Mouse (Mus musculus): ENCODE measurements around the gene Jsrp1. TPM values are rescaled to one million over a fixed set of nuclear protein-coding genes. Genes with fewer than 3 reads are reported as not detected.

The Jsrp1 gene
- polyA plus RNA-seq, 1 experiment = 3.2 TPM

- H3K4me3 ChIP-seq (ENCODE audit: insufficient read depth, low read depth, low read length) = no peak overlapping the region
- no peak for TF ChIP-seq POLR2A (IDR thresholded peaks at IDR 0.05; ENCODE audit: low read depth, low read length)
- no peak for TF ChIP-seq CTCF (conservative IDR thresholded peaks at IDR 0.05; ENCODE audit: insufficient read depth, insufficient read length, low read depth, low read length)
- WGBS = 12% methylated on average over 32 of the region's 32 CpGs
- H3K27me3 ChIP-seq (replicated peaks; ENCODE audit: control insufficient read depth, insufficient read depth, low read length) = no peaks in the 10 kb centered on the region; the same call in 1 of the 2 replicates
- no peaks in the 10 kb centered on the region for H3K4me1 ChIP-seq (ENCODE audit: control insufficient read depth, insufficient read depth, low read length)
- no peaks in the 10 kb centered on the region for H3K36me3 ChIP-seq (ENCODE audit: control insufficient read depth, insufficient read depth, low read length)
- no peak for DNase-seq
- no peak overlapping the region for H3K27ac ChIP-seq (ENCODE audit: insufficient read depth, low read depth, low read length)
These were observed 30.0 kb upstream of the Jsrp1 start for GRCm38 (mm10) chr10:80843087-80843930.

GRCm38 (mm10) chr10:80842334-80842733, 29.0 kb upstream of the Jsrp1 start:
- Histone ChIP-seq H3K4me3 (ENCODE audit: insufficient read depth, low read depth, low read length) (no peak overlapping the region), H3K27me3 (replicated peaks; ENCODE audit: control insufficient read depth, insufficient read depth, low read length) (no peaks in the 10 kb centered on the region; the same call in 1 of the 2 replicates), H3K36me3 (ENCODE audit: control insufficient read depth, insufficient read depth, low read length) (no peaks in the 10 kb centered on the region), H3K27ac (ENCODE audit: insufficient read depth, low read depth, low read length) (no peak overlapping the region), H3K4me1 (ENCODE audit: control insufficient read depth, insufficient read depth, low read length) (no peaks in the 10 kb centered on the region)
- 77% methylated on average over 15 of the region's 15 CpGs for WGBS
- no peak for DNase-seq
- no peak for TF ChIP-seq POLR2A (IDR thresholded peaks at IDR 0.05; ENCODE audit: low read depth, low read length)

DNA sequence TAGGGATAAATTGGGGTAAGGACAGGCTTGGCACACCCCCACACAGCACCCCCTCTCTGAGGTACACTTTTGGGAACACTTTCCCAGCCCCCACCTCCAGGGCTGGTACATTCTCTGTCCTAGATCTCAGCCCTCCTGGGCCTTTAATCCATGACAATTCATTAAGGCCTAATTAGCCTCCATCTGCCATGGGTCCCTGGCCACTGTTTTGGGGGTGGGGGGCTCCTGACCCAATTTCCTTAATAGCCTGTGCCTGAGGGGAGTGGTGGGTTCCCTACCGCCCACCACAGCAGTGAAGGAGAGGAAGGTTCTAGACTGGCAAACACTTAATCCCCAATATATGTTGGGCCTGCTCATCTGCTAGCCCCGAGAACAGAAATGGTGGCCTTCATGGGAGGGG, 28.4 kb upstream of the Jsrp1 start:
- H3K27ac ChIP-seq (ENCODE audit: insufficient read depth, low read depth, low read length) = no peak overlapping the region
- H3K4me1 ChIP-seq (ENCODE audit: control insufficient read depth, insufficient read depth, low read length) = no peaks in the 10 kb centered on the region
- no peak for DNase-seq
- 79% methylated on average over 2 of the region's 2 CpGs for WGBS
- H3K36me3 ChIP-seq (ENCODE audit: control insufficient read depth, insufficient read depth, low read length) = no peaks in the 10 kb centered on the region
- no peaks in the 10 kb centered on the region; the same call in 1 of the 2 replicates for H3K27me3 ChIP-seq (replicated peaks; ENCODE audit: control insufficient read depth, insufficient read depth, low read length)
- H3K4me3 ChIP-seq (ENCODE audit: insufficient read depth, low read depth, low read length) = no peak overlapping the region
- no peak for TF ChIP-seq POLR2A (IDR thresholded peaks at IDR 0.05; ENCODE audit: low read depth, low read length)
- TF ChIP-seq CTCF (conservative IDR thresholded peaks at IDR 0.05; ENCODE audit: insufficient read depth, insufficient read length, low read depth, low read length) = no peak

GRCm38 (mm10) chr10:80839848-80840247, 26.6 kb upstream of the Jsrp1 start:
- no peak for DNase-seq
- Histone ChIP-seq H3K27me3 (replicated peaks; ENCODE audit: control insufficient read depth, insufficient read depth, low read length) (no peaks in the 10 kb centered on the region; the same call in 1 of the 2 replicates), H3K4me1 (ENCODE audit: control insufficient read depth, insufficient read depth, low read length) (no peaks in the 10 kb centered on the region), H3K36me3 (ENCODE audit: control insufficient read depth, insufficient read depth, low read length) (no peaks in the 10 kb centered on the region), H3K27ac (ENCODE audit: insufficient read depth, low read depth, low read length) (no peak overlapping the region), H3K4me3 (ENCODE audit: insufficient read depth, low read depth, low read length) (no peak overlapping the region)
- no peak for TF ChIP-seq POLR2A (IDR thresholded peaks at IDR 0.05; ENCODE audit: low read depth, low read length)
- TF ChIP-seq CTCF (conservative IDR thresholded peaks at IDR 0.05; ENCODE audit: insufficient read depth, insufficient read length, low read depth, low read length) = no peak
- 53% methylated on average over 6 of the region's 6 CpGs for WGBS

DNA sequence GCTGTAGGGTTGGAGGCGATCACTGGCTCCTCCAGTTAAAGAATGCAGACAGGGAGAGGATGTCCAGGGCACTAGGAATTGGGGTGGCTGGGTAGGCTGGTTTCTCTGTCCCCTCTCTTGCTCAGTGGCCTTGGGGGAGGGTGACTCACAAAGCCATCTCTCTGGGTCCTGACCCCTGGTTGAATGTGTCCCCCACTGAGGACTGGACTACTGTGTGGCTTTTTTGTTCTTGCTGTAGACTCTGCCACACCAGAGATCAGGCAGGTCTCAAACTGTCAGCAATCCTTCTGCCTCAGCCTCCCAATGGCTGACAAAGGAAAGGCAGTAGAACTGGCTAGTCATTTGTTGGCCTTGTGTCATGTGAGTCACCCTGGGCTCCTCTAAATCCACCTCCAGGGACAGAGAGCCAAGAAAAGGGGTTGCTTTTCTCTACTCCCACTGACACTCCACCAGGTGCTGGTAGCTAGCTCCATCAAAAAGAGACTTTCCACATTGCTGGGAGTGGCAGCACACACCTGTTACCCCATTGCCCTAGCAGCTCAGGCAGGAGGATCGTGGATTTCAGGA, 25.1 kb upstream of the Jsrp1 start:
- 75% methylated on average over 2 of the region's 2 CpGs for WGBS
- Histone ChIP-seq H3K27ac (ENCODE audit: insufficient read depth, low read depth, low read length) (no peak overlapping the region), H3K27me3 (replicated peaks; ENCODE audit: control insufficient read depth, insufficient read depth, low read length) (no peaks in the 10 kb centered on the region), H3K4me3 (ENCODE audit: insufficient read depth, low read depth, low read length) (no peak overlapping the region), H3K36me3 (ENCODE audit: control insufficient read depth, insufficient read depth, low read length) (no peaks in the 10 kb centered on the region), H3K4me1 (ENCODE audit: control insufficient read depth, insufficient read depth, low read length) (no peaks in the 10 kb centered on the region)
- no peak for DNase-seq
- no peak for TF ChIP-seq CTCF (conservative IDR thresholded peaks at IDR 0.05; ENCODE audit: insufficient read depth, insufficient read length, low read depth, low read length)
- TF ChIP-seq POLR2A (IDR thresholded peaks at IDR 0.05; ENCODE audit: low read depth, low read length) = no peak

GRCm38 (mm10) chr10:80837827-80838226, 24.5 kb upstream of the Jsrp1 start:
- WGBS = 43% methylated on average over 2 of the region's 2 CpGs
- Histone ChIP-seq H3K27ac (ENCODE audit: insufficient read depth, low read depth, low read length) (no peak overlapping the region), H3K36me3 (ENCODE audit: control insufficient read depth, insufficient read depth, low read length) (no peaks in the 10 kb centered on the region), H3K27me3 (replicated peaks; ENCODE audit: control insufficient read depth, insufficient read depth, low read length) (no peaks in the 10 kb centered on the region), H3K4me3 (ENCODE audit: insufficient read depth, low read depth, low read length) (no peak overlapping the region), H3K4me1 (ENCODE audit: control insufficient read depth, insufficient read depth, low read length) (no peaks in the 10 kb centered on the region)
- TF ChIP-seq POLR2A (IDR thresholded peaks at IDR 0.05; ENCODE audit: low read depth, low read length) (no peak), CTCF (conservative IDR thresholded peaks at IDR 0.05; ENCODE audit: insufficient read depth, insufficient read length, low read depth, low read length) (no peak)
- no peak for DNase-seq

DNA sequence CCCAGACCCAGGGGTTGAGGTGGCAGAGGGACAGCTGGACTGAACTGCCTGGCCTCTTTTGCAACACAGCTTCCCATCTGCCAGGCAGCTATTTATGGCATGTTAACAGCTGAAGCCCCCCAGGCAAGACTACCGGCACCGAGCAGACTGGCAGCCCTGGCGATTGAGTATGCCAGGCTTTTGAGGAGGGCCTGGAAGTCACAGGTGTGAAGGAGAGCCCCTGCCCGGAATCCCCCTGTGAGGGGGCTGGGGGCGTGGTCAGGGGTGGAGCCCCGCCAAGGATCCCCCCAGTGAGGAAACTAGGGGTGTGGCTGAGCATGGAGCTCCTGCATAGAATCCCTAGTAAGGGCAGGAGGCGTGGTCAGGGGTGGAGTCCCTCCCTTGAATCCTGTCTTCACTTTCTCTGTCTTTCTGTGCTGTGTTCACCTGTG, 23.7 kb upstream of the Jsrp1 start:
- Histone ChIP-seq H3K36me3 (ENCODE audit: control insufficient read depth, insufficient read depth, low read length) (no peaks in the 10 kb centered on the region), H3K4me1 (ENCODE audit: control insufficient read depth, insufficient read depth, low read length) (no peaks in the 10 kb centered on the region), H3K27ac (ENCODE audit: insufficient read depth, low read depth, low read length) (no peak overlapping the region), H3K4me3 (ENCODE audit: insufficient read depth, low read depth, low read length) (no peak overlapping the region), H3K27me3 (replicated peaks; ENCODE audit: control insufficient read depth, insufficient read depth, low read length) (no peaks in the 10 kb centered on the region)
- no peak for DNase-seq
- 47% methylated on average over 7 of the region's 7 CpGs for WGBS
- TF ChIP-seq POLR2A (IDR thresholded peaks at IDR 0.05; ENCODE audit: low read depth, low read length) (no peak), CTCF (conservative IDR thresholded peaks at IDR 0.05; ENCODE audit: insufficient read depth, insufficient read length, low read depth, low read length) (no peak)

Measured in kidney, adult 2 months (tissue).